Mouse (Mus musculus): ENCODE data around the gene Cldn10. TPM values are rescaled to one million over a fixed set of nuclear protein-coding genes. Genes with fewer than 3 reads are reported as not detected.

Gene Cldn10
- polyA plus RNA-seq (2014; fragmentation: Illumina TruSeq; extraction: RNeasy Lipid Tissue Mini Kit (QIAGEN cat#74804); ENCODE audit: insufficient read depth, low read depth, low replicate concordance), result 45.6 TPM

DNA sequence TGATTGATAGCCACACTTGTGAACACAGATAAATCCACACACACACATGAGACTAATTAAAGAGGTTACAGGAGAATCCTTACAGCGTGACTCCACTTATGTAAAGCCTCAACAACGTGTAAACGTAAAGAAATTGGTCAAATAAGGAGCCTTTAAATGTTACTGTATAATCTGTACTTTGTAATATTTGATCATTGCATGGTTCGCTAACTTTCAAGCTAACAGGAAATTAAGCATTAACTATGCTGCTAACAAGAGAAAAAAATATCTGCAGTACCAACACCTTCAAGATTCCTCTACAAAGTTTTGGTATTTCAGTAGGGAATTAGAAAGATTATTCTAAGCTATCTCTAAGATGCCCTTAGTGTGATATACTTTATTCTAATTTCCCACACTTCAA is at the start of gene Cldn10:
TSS of gene Cldn10 (plus strand) at position 288 of the 400 bp plus-strand sequence.

Other genes starting within 250 kb of the Cldn10 start
- gene Abcc4, start 81.7 kb upstream of the Cldn10 start, polyA plus RNA-seq (2014; fragmentation: Illumina TruSeq; extraction: RNeasy Lipid Tissue Mini Kit (QIAGEN cat#74804); ENCODE audit: insufficient read depth, low read depth, low replicate concordance), result 2.3 TPM
- gene Dzip1, start 137.6 kb downstream of the Cldn10 start, polyA plus RNA-seq (2014; fragmentation: Illumina TruSeq; extraction: RNeasy Lipid Tissue Mini Kit (QIAGEN cat#74804); ENCODE audit: insufficient read depth, low read depth, low replicate concordance), result 3.8 TPM
- gene Dnajc3, start 150.1 kb downstream of the Cldn10 start, polyA plus RNA-seq (2014; fragmentation: Illumina TruSeq; extraction: RNeasy Lipid Tissue Mini Kit (QIAGEN cat#74804); ENCODE audit: insufficient read depth, low read depth, low replicate concordance), result 43.2 TPM

Data from lung, adult 10 weeks (tissue).